8 mouse cellular contexts compared by ENCODE assay signal in genomic region chr17:35234903-35235302, GRCm38 (mm10). TPM values are rescaled to one million over a fixed set of nuclear protein-coding genes. Genes with fewer than 3 reads are reported as not detected.
A peak's percentile ranks its signal among the peaks of the same experiment; 100 is the strongest.
DNase-seq lines count a peak whose midpoint lies in the region; ATAC-seq and TF ChIP-seq lines count a peak whose summit lies in the region.

No protein-coding gene starts in this region.

- no peak for TF ChIP-seq CTCF in lung, embryonic 14.5 days (IDR thresholded peaks at IDR 0.05; ENCODE audit: low read depth)
- no peak for TF ChIP-seq CTCF in spleen, adult 2 months (IDR thresholded peaks at IDR 0.05; ENCODE audit: extremely low read depth, insufficient read depth, insufficient read length, insufficient replicate concordance)

- WGBS in forebrain, embryonic 10.5 days: 9% methylated on average over 31 of the region's 31 CpGs
- WGBS in intestine, embryonic 14.5 days: 3% methylated on average over 31 of the region's 31 CpGs
- 4% methylated on average over 31 of the region's 31 CpGs for WGBS in lung, embryonic 14.5 days
- 7% methylated on average over 31 of the region's 31 CpGs for WGBS in spleen, adult 2 months

- peak overlapping the region; percentile 84 for H3K4me2 ChIP-seq in intestine, embryonic 14.5 days (ENCODE audit: low read length)
- H3K4me2 ChIP-seq in lung, embryonic 14.5 days: peak overlapping the region; percentile 71

- H3K27ac ChIP-seq in forebrain, embryonic 10.5 days: peak overlapping the region; percentile 98
- H3K27ac ChIP-seq in intestine, embryonic 14.5 days (ENCODE audit: low read depth): peak overlapping the region; percentile 96
- H3K27ac ChIP-seq in lung, embryonic 14.5 days (ENCODE audit: low read depth): peak overlapping the region; percentile 97
- peak overlapping the region; percentile 97 for H3K27ac ChIP-seq in spleen, adult 2 months (ENCODE audit: insufficient read depth, low read length)

- peak; percentile 52 to 56 for DNase-seq in adrenal gland, adult 18-20 months (ENCODE audit: low spot score in 2 of 2)
- no peak for DNase-seq in adrenal gland, adult 8-10 months
- DNase-seq in NIH3T3 (ENCODE audit: low read depth): peak; percentile 69
- DNase-seq in forebrain, embryonic 10.5 days (ENCODE audit: extremely low spot score, low spot score): peak; percentile 63
- peak; percentile 79 for DNase-seq in intestine, embryonic 14.5 days (ENCODE audit: low spot score)
- DNase-seq in lung, embryonic 14.5 days: peak; percentile 76
- DNase-seq in spleen, adult 2 months (ENCODE audit: low read depth in 1 of 2, low spot score in 2 of 2): peak in 1 of 2 experiments; percentile 40
- no peak for DNase-seq in left cerebral cortex, adult 9 months (ENCODE audit: low spot score in 2 of 2)

- 0 out of 2 replicates have a peak, but pooled peaks have one; percentile 2 for ATAC-seq in intestine, embryonic 14.5 days (replicated peaks; ENCODE audit: low FRiP score, low TSS enrichment, low read depth)
- ATAC-seq in lung, embryonic 14.5 days (ENCODE audit: insufficient read depth): peak; percentile 25

- peak overlapping the region; percentile 73 for H3K9ac ChIP-seq in intestine, embryonic 14.5 days (ENCODE audit: low read length)
- H3K9ac ChIP-seq in lung, embryonic 14.5 days: peak overlapping the region; percentile 86

- peak; percentile 11 for TF ChIP-seq POLR2A in spleen, adult 2 months (IDR thresholded peaks at IDR 0.05; ENCODE audit: low read depth, low read length)

- no peaks in the 10 kb centered on the region for H3K9me3 ChIP-seq in forebrain, embryonic 10.5 days
- no peaks in the 10 kb centered on the region for H3K9me3 ChIP-seq in intestine, embryonic 14.5 days (ENCODE audit: control insufficient read depth, low read length)
- H3K9me3 ChIP-seq in lung, embryonic 14.5 days (ENCODE audit: low read depth, low read length): no peaks in the 10 kb centered on the region

- H3K4me3 ChIP-seq in forebrain, embryonic 10.5 days: peak overlapping the region; percentile 75
- H3K4me3 ChIP-seq in intestine, embryonic 14.5 days (ENCODE audit: low read depth, low read length): peak overlapping the region; percentile 59
- H3K4me3 ChIP-seq in lung, embryonic 14.5 days (ENCODE audit: low read depth, low read length): peak overlapping the region; percentile 65
- peak overlapping the region; percentile 60 for H3K4me3 ChIP-seq in spleen, adult 2 months (ENCODE audit: extremely low read depth, insufficient read depth, insufficient read length)

- peaks cover 41% of the 10 kb centered on the region for H3K4me1 ChIP-seq in forebrain, embryonic 10.5 days
- peaks cover 39% of the 10 kb centered on the region for H3K4me1 ChIP-seq in intestine, embryonic 14.5 days (replicated peaks; ENCODE audit: control insufficient read depth, insufficient read depth, low read length)
- peaks cover 13% of the 10 kb centered on the region; the same call in 1 of the 2 replicates for H3K4me1 ChIP-seq in lung, embryonic 14.5 days (ENCODE audit: insufficient read depth)
- H3K4me1 ChIP-seq in spleen, adult 2 months (ENCODE audit: control insufficient read depth, insufficient read depth, insufficient read length): peaks cover 14% of the 10 kb centered on the region

- peaks cover 35% of the 10 kb centered on the region for H3K36me3 ChIP-seq in forebrain, embryonic 10.5 days (replicated peaks)
- H3K36me3 ChIP-seq in intestine, embryonic 14.5 days (ENCODE audit: control insufficient read depth, insufficient read depth, low read length): peaks cover 10% of the 10 kb centered on the region; the same call in 1 of the 2 replicates
- peaks cover 20% of the 10 kb centered on the region for H3K36me3 ChIP-seq in lung, embryonic 14.5 days (ENCODE audit: insufficient read depth)
- 0 out of 2 replicates have a peak, but pooled peaks cover 3% of the 10 kb centered on the region for H3K36me3 ChIP-seq in spleen, adult 2 months (ENCODE audit: control insufficient read depth, insufficient read depth, low read length)

- H3K27me3 ChIP-seq in forebrain, embryonic 10.5 days (ENCODE audit: poor library complexity, severe bottlenecking): no peaks in the 10 kb centered on the region
- H3K27me3 ChIP-seq in intestine, embryonic 14.5 days (replicated peaks; ENCODE audit: control insufficient read depth, insufficient read depth, low read length): no peaks in the 10 kb centered on the region
- no peaks in the 10 kb centered on the region for H3K27me3 ChIP-seq in lung, embryonic 14.5 days (ENCODE audit: insufficient read depth, low read length)
- H3K27me3 ChIP-seq in spleen, adult 2 months (ENCODE audit: control insufficient read depth, insufficient read depth, low read length): no peaks in the 10 kb centered on the region

RNA-seq across cellular contexts. Expression of gene Nfkbil1, which starts 0.7 kb away (rescaled TPM):
- 10 to 100 TPM; 12.4 to 15.3 TPM for total RNA-seq in adrenal gland, adult 18-20 months (2021)
- total RNA-seq in adrenal gland, adult 8-10 months (2022): 10 to 100 TPM; 17.4 to 20.2 (median 19.8) TPM
- polyA plus RNA-seq in forebrain, embryonic 10.5 days (2016; fragmentation: Nextera tagmentation; extraction: Ambion mirVana): 10.0 and 11.5 TPM in 2 replicates
- polyA plus RNA-seq in intestine, embryonic 14.5 days (2014; fragmentation: Nextera tagmentation; extraction: Ambion mirVana): 3.1 and 4.3 TPM in 2 replicates
- 3.0 and 4.5 TPM in 2 replicates for polyA plus RNA-seq in lung, embryonic 14.5 days (2014; fragmentation: Nextera tagmentation; extraction: Ambion mirVana)
- polyA plus RNA-seq in spleen, adult 2 months (2012; rRNA removed): 16.9 and 29.1 TPM in 2 replicates

RNA-seq across cellular contexts. Expression of gene Atp6v1g2, which starts 1.4 kb away (rescaled TPM):
- 1 to 10 TPM; 4.7 to 5.3 TPM for total RNA-seq in adrenal gland, adult 18-20 months (2021)
- 10 to 100 TPM in 1 of 4 experiments, 1 to 10 TPM in 3; 5.5 to 12.1 (median 7.4) TPM for total RNA-seq in adrenal gland, adult 8-10 months (2022)
- polyA plus RNA-seq in forebrain, embryonic 10.5 days (2016; fragmentation: Nextera tagmentation; extraction: Ambion mirVana): 7.0 and 7.7 TPM in 2 replicates
- polyA plus RNA-seq in intestine, embryonic 14.5 days (2014; fragmentation: Nextera tagmentation; extraction: Ambion mirVana): 5.8 and 5.9 TPM in 2 replicates
- 3.7 and 5.9 TPM in 2 replicates for polyA plus RNA-seq in lung, embryonic 14.5 days (2014; fragmentation: Nextera tagmentation; extraction: Ambion mirVana)
- polyA plus RNA-seq in spleen, adult 2 months (2012; rRNA removed): 5.0 TPM in 2 replicates

RNA-seq across cellular contexts. Expression of gene Ddx39b, which starts 6.6 kb away (rescaled TPM):
- 100 to 1,000 TPM; 195 to 213 TPM for total RNA-seq in adrenal gland, adult 18-20 months (2021)
- 100 to 1,000 TPM; 181 to 239 (median 202) TPM for total RNA-seq in adrenal gland, adult 8-10 months (2022)
- polyA plus RNA-seq in forebrain, embryonic 10.5 days (2016; fragmentation: Nextera tagmentation; extraction: Ambion mirVana): 757 and 759 TPM in 2 replicates
- 458 and 500 TPM in 2 replicates for polyA plus RNA-seq in intestine, embryonic 14.5 days (2014; fragmentation: Nextera tagmentation; extraction: Ambion mirVana)
- polyA plus RNA-seq in lung, embryonic 14.5 days (2014; fragmentation: Nextera tagmentation; extraction: Ambion mirVana): 529 and 569 TPM in 2 replicates
- 284 and 323 TPM in 2 replicates for polyA plus RNA-seq in spleen, adult 2 months (2012; rRNA removed)

RNA-seq across cellular contexts. Expression of gene Gm16181, which starts 14.3 kb away (rescaled TPM):
- total RNA-seq in adrenal gland, adult 18-20 months (2021): not detected
- total RNA-seq in adrenal gland, adult 8-10 months (2022): not detected
- polyA plus RNA-seq in forebrain, embryonic 10.5 days (2016; fragmentation: Nextera tagmentation; extraction: Ambion mirVana): 0.53 TPM in 1 of 2 replicates, not detected in the other
- 0.39 and 0.88 TPM in 2 replicates for polyA plus RNA-seq in intestine, embryonic 14.5 days (2014; fragmentation: Nextera tagmentation; extraction: Ambion mirVana)
- polyA plus RNA-seq in lung, embryonic 14.5 days (2014; fragmentation: Nextera tagmentation; extraction: Ambion mirVana): 0.37 and 0.70 TPM in 2 replicates
- 0.34 TPM in 1 of 2 replicates, not detected in the other for polyA plus RNA-seq in spleen, adult 2 months (2012; rRNA removed)

RNA-seq across cellular contexts. Expression of gene H2-D1, which starts 27.6 kb away (rescaled TPM):
- total RNA-seq in adrenal gland, adult 18-20 months (2021): 100 to 1,000 TPM; 219 to 653 TPM
- total RNA-seq in adrenal gland, adult 8-10 months (2022): 100 to 1,000 TPM; 209 to 349 (median 279) TPM
- 57.8 and 58.6 TPM in 2 replicates for polyA plus RNA-seq in forebrain, embryonic 10.5 days (2016; fragmentation: Nextera tagmentation; extraction: Ambion mirVana)
- polyA plus RNA-seq in intestine, embryonic 14.5 days (2014; fragmentation: Nextera tagmentation; extraction: Ambion mirVana): 102 and 108 TPM in 2 replicates
- polyA plus RNA-seq in lung, embryonic 14.5 days (2014; fragmentation: Nextera tagmentation; extraction: Ambion mirVana): 69.7 and 73.2 TPM in 2 replicates
- 1,148 and 1,488 TPM in 2 replicates for polyA plus RNA-seq in spleen, adult 2 months (2012; rRNA removed)

Comparison
In these comparisons a context has a peak if more than half of its experiments do, and no peak if none do; other contexts are left out.
1. DNase-seq: peak in adrenal gland, adult 18-20 months (2 of 2), NIH3T3 (single experiment), forebrain, embryonic 10.5 days (single experiment), intestine, embryonic 14.5 days (single experiment) and lung, embryonic 14.5 days (single experiment); none in adrenal gland, adult 8-10 months (single experiment) and left cerebral cortex, adult 9 months (0 of 2).
2. Peak in every context shown above with its lines, with median percentiles within 50 percentile points of each other: H3K27ac ChIP-seq and H3K4me3 ChIP-seq.